Mouse (Mus musculus): ENCODE results near the gene Dvl2.
"Not testable (repeated sequence)": the region's sequence is repeated elsewhere in the genome, so short reads cannot be mapped to it uniquely, and the experiment has no call there.

Gene Dvl2

DNA sequence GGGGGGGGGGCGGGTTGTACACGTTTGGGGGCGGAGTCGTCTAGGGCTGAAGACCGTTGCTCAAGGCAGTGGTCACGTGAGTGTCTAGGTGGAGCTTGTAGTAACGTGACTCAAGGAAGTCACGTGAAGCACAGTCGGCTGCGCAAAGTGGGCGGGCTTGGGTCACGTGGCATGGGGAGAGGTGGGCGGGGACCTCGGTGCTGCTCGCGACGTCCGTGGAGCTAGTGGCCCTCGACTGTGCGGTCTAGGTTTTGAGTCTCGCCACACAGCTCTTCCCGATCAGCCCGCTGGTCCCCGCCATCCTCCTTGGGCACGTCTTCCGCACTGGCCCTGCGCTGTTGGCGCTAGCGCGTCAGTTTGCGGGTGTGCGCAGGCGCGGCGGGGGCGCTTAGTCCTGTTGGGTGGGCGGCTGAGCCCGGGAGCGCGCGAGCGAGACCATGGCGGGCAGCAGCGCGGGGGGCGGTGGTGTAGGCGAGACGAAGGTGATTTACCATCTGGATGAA lies at the start of gene Dvl2:
Gene Dvl2 (plus strand): TSS at position 200 of the 503 bp plus-strand sequence.
- DNase-seq (ENCODE audit: low spot score), result peak; percentile 88

DNA sequence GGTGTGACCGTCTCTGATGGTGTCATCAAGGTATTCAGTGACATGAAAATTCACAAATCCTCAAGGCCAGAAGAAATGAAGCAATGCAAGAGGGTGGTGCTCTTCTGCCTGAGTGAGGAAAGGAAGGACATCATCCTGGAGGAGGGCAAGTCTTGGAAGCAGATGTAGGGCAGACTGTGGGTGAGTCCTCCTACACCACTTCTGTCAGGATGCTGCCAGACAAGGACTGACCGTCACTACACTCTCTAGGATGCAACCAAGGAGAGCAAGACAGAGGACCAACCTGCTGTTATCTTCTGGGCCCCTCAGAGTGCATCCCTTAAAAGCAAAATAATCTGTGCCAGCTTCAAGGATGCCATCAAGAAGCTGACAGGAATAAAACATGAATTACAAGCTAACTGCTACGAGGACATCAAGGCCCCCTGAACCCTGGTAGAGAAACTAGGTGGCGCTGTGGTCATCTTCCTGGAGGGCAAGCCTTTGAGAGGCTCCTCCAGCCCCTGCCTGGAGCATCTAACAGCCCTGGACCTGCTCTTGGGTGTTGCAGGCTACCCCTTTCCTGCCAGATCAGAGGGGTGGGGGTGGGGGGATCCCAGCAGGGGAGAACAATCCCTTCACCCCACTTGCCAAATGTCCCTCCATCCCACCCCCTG lies 49.5 kb upstream of the Dvl2 start:
- no peak for DNase-seq (ENCODE audit: low spot score)

DNA sequence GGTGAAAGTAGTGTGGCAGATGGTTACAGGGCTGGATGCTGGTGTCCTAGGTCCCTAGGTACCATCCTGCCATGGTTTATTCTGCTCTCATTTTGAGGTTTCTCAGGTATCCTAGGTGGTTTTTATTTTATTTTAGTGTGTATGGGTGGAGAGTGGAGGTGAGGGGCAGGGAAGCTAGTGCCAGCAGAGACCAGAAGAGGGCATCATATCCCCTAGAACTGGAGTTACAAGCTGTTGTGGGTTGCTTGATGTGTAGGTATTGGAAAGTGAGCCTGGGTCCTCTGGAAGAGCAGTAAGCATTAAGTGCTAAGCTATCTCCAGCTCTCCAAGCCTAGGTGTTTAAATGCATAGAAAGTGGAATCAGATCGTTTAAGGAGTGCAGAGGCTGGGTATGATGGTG lies 48.1 kb upstream of the Dvl2 start:
- no peak for DNase-seq (ENCODE audit: low spot score)

DNA sequence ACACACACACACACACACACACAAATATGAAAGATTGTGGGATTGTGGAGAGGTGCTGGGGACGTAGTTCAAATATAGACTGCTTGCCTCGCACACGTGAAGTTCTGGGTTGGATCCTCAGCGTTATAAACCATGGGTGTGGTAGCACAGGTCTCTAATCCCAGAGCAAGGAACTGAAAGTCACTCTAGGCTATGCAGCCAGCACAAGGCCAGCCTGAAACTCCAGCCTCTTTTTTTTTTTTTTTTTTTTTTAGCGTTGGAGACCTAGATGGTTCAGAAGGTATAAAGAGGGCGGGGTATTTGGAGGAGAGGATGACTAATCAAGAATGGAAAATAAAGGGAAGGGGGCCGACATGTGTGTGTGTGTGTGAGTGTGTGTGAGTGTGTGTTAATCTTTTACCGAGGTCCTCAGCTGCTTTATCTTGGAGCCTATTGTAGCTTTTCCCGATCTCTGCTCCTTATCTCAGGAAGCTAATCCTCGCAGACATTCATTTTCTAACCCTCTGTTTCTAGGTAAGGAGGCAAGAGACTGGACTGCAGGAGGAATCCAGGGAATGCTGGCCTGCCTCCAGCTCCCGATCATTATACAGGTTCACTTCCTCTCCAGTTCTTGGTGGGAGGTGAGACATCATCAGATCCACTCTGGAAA lies 47.0 kb upstream of the Dvl2 start:
- DNase-seq (ENCODE audit: low spot score), result no peak

DNA sequence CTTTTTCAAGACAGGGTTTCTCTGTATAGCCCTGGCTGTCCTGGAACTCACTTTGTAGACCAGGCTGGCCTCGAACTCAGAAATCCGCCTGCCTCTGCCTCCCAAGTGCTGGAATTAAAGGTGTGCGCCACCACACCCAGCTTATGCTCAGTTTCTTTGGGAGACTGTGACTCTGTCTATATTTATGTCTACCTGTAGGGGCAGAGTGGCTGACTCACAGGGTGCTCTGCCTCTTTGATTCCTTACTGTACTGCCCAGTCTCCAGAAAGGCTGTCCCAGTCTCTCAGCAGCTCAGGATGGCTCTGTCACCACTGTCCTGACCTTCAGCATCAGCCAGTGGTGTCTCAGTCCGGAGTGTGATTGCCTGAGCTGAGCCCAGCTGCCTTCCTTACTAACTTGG lies 44.8 kb upstream of the Dvl2 start:
- DNase-seq (ENCODE audit: low spot score), result not testable (repeated sequence)

DNA sequence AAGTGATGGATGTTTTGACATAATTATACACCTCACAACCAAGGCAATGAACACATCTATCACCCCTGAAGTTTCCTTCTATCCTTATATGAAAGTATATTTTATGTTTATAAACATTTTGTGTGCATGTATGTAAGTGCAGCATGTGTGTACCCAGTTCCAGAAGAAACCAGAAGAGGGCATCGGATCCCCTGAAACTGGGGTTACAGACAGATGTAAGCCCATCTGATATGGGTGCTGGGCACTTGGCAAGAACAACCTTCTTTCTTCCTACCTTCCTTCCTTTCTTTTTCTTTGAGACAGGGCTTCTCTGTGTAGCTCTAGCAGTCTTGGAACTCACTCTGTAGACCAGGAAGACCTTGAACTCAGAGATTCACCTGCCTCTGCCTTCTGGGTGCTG lies 44.2 kb upstream of the Dvl2 start:
- DNase-seq (ENCODE audit: low spot score), result no peak

DNA sequence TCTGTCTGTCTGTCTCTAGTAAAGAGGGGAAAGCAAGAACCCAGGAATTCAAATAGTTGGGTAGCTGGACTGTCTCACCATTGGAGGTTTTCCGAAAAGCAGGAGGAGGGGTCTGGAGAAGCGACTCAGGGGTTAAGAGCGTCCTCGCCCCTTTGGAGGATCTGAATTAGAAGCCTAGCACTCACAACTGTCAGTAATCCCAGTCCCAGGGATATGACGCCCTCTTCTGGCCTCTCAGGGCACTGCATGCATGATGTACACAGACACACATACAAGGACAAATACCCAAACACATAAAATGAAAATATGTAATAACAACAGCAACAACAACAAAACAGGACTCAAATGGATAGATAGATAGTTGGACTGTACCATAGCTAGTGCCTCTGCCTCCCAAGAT lies 39.8 kb upstream of the Dvl2 start:
- no peak for DNase-seq (ENCODE audit: low spot score)

DNA sequence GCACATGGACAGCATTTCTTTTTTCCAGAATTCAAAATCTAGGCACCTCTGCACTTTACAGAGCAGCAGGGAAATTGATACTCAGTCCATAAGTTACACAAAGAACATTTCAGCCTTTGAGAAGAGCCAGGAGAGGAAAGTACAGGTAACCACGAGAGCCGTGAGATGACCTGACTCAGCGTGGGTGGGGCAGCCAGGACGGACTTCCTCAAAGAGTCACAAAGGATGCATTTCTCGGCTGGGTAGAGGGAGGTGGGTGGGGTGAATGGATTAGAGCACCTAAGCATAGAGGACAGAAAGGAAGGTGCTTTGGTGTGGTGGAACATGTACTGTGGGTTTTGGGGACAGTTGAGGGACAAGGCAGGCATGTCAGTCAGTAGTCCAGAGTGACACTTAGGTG lies 38.6 kb upstream of the Dvl2 start:
- DNase-seq (ENCODE audit: low spot score), result no peak

DNA sequence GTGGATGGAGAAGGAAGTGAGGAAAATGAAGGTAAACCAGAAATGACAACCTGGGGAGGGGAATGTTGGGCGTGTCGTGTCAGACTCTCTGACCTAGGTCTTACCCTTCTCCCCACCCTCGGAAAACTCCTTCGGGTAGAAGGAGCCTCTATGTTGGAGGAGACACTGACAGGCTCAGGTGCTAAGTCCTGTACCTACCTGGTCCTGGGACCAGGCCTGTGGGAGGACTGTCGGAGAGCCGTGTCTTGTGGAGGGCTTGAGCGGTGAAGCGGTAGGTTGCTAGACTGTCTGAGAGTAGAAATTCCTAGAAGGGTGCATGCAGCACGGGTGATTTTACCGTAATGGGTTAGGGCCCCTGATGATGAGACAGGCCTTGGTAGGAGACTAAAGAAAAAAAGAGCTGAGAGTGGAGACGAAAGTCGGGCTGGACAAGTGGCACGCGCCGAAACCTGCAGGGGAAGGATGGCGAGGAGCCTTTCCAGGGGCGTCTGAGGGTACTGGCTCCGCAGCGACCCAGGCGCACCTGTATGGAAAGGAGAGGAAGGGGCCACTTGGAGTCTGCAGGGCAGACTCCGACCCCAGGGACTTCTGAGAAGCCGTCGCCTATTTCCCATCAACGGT lies 35.6 kb upstream of the Dvl2 start, which contains the start of gene Cldn7:
Gene Cldn7 (plus strand): TSS at position 130 of the 621 bp plus-strand sequence.
- no peak for DNase-seq (ENCODE audit: low spot score)

DNA sequence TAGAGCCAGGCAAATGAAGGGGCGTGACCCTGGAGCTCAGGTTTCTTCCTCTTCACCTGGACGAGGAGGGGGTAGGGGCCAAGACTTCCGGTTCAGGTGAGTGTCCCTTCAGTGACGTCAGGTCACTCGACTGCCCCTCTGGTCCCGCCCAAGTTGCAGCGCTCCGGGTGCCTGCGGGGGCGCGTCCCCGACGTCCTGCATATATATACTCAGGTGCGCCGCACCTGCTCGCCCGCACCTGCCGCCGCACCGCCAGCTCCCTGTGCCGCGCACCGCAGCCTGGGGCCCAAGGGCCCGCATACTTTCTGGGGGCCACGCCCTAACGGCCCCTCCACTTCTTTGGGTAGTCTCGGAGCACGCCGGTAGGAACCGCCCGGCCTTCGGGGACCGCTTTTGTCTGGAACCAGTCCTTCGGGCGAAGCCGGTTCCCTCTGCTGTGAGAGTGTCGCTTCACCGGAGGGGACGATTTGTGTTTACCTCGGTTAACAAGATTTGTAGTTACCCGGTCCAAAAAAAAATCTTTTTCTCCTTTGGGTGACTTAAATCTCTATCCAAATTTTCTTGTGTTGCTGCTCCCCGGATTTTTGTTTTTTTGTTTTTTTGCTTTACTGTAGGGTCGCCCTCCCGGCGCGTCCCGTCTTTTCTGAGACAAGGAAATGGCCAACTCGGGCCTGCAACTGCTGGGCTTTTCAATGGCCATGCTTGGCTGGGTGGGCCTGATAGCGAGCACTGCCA lies 35.0 kb upstream of the Dvl2 start:
- DNase-seq (ENCODE audit: low spot score), result no peak

DNA sequence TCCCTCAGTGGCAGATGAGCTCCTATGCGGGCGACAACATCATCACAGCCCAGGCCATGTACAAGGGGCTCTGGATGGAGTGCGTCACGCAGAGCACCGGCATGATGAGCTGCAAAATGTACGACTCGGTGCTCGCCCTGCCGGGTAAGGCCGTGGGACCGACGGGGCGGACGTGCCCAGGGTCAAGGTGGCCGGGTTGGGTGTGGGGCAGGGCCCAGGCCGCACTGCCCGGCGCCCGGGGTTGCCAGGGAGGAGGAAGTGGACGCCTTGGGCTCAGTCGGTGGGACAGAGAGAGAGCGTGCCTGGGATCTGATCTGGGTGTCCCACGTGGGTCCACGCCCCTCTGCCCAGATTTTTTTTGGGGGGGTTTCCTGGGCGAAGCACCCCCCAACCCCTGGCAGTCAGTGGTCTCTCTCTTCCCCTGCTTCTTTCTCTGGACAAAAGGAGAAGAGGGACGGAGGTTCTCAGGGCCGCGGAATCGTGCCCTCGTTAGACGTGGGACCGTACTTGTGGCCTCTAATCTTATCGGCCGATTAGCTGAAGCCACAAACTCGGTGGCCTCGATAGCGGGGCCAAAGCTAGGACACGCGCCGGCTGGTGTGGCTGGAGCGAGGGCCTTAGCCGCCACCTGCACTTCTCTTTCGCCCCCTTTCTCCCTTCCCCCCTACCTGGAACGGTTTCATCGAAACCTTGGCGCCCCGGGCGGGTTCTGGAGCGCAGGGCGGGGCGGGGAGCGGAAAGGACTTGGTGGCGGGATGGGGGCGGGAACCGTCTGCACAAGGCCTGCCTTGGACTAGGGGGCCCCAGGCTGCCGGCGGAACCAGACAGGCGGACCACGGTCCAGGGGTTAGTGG lies 34.2 kb upstream of the Dvl2 start:
- DNase-seq (ENCODE audit: low spot score), result no peak

DNA sequence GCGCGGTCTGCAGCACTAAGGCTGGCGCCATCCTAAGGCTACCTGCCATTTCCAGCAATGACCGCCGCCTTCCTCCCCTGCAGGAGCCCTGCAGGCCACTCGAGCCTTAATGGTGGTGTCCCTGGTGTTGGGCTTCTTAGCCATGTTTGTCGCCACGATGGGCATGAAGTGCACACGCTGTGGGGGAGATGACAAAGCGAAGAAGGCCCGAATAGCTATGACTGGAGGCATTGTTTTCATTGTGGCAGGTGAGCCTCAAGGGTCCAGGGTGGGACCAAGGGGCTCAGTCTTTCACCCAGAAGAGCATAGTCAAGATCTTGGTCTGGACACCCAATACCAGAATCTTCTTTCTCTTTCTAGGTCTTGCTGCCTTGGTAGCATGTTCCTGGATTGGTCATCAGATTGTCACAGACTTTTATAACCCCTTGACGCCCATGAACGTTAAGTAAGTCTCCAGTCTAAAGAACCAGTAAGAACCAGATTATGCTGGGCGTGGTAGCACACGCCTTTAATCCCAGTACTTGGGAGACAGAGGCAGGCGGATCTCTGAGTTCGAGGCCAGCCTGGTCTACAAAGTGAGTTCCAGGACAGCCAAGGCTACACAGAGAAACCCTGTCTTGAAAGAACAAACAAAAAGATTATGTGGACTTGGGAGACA lies 33.4 kb upstream of the Dvl2 start:
- no peak for DNase-seq (ENCODE audit: low spot score)

DNA sequence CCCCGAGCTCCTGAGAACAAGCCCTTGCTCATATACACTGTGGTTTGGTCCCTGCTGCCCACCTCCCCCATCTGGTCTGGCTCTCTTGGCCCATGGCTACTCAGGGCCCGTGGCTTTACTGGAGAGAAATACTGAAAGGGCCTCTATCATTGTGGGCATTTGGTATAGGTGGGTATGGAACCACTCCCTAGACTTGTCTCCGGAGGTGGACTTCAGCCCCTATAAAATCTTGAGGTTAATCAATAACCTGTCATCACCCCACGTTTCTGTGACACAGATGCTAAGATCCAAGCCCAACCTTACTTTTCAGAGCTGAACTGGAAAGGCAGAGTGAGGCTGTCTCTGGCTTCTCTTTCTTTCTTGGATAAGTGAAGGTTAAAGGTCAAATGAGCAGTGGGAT lies 31.6 kb upstream of the Dvl2 start:
- DNase-seq (ENCODE audit: low spot score), result no peak

DNA sequence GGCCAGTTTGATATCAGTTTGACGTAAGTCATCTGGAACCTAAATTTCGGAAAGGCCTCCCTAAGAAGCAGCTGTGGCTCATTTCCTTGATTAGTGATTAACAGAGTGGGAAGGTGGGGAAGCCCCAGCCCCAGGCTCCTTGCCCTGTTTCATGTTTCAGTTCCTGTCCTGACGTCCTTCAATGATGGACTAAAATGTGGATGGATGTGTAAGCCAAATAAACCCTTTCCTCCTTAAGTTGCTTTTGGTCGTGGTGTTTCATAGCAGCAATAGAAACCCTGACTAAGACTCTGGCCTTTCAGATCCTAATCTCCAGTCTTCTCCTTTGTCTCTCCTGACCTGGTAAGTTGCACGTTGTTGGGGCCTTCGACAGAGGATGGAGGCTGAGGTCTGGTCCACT lies 30.2 kb upstream of the Dvl2 start:
- DNase-seq (ENCODE audit: low spot score), result no peak

DNA sequence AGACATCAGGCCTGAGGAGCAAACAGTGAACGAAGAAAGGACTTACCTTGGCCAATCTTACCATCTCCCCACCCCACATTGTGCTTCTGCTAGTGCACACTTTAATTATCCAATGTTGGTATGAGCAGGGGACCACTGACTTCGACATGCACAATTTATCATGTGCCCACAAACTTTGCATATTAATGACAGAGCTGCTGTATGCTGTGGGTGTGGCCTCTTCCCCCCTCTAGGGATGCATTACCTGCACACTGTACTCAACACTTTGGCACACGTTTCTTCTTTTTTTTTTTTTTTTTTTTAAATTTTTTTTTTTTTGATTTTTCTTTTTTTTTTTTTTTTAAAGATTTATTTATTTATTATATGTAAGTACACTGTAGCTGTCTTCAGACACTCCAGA lies 29.6 kb upstream of the Dvl2 start:
- DNase-seq (ENCODE audit: low spot score), result no peak

DNA sequence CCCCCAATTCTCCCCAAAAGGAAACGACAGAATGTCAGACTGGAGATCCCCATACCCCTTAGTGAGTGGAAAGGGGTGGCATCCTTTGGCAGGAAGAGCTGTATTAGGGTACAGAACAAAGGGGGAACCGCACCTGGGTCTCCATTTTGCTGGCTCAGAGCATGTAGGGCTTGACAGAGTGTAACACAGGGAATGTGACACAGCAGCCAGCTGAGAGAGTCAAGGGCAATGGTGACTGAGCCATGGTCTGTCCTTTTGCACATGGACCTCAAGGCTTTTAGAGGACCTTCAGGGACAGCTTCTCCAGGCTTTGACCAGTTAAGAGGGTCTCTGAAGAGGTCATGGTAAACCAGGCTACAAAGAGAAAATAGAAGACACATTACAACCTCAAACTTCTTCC lies 25.5 kb upstream of the Dvl2 start:
- DNase-seq (ENCODE audit: low spot score), result no peak

DNA sequence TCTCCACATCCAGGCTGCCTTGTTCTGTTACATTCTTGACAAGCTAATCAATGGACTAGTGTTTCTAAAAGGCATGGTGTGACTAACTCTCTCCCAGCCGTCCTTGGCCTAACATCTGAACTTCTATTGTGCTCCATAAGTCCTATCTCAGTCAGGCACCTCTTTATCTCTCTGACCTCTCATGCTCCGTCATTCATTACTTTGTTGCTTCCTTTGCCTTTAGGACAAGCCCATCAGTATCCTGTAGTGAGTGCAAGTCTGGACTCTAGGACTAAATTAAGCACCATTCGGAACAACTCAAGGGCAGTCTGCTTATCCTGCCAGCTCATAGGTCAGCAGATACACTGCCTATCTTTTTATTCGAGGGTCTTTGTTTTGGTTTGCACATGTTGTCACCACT lies 24.1 kb upstream of the Dvl2 start:
- no peak for DNase-seq (ENCODE audit: low spot score)

DNA sequence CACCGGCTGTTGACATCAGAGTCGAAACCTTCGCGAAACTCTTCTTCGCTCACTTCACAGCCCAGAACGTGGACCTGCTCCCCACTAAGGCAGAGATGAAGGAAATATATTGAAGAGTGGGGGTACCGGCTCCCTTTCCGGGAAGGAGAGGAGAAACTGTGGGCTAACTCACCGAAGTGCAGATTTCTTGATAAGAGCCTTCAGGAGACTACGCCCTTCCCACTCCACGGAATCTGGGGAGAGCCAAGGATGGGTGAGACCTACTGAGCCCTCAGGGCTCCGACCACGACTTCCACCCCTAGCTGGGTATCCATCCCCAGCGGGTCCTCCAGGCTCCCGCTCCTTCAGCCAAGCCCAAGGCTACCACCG lies 20.6 kb upstream of the Dvl2 start:
- no peak for DNase-seq (ENCODE audit: low spot score)

DNA sequence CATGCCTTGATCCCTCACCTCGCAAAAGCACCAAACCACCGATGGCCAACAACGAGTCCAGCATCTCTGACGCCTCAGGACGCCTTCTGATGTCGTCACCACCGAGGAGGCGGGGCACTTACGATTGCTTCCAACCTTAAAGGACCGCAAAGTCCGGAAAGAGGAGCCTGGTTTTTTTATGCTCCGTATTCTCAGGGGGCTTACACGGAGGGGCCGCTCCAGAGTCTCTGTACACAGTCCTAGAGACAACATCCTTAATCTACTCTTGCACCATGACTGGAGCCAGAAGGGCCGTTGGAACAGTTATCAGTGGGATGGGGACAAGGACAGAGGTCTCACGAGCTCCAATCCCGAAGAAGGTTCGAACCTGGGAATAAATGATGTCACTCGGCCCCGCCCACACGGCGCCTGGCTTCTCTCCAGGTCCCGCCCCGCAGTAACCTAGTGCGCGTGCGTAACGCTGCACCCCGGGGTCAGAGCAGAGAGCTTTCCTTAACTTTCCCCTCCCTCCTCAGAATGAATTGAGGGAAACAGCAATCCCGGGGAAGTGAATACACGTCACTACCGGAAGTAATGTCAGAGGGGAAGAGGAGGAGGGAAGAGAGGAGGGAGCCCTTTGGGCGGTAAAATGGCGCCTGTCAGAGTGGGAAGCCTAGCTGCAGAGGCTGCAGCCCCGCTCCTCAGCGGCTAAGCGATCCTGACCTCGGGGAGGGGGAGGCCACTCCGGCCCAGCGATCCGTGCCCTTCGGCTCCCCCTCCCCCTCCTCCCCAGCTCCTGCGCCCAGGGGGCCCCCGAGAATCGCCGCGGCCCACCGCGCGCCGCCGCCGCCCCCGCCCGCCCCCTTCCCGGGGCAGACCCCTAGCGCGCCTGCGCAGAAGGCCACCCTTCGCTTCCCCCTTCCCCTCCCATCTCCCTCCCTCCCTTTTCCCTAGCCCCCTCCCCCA lies 19.9 kb upstream of the Dvl2 start:
- DNase-seq (ENCODE audit: low spot score), result peak; percentile 90

DNA sequence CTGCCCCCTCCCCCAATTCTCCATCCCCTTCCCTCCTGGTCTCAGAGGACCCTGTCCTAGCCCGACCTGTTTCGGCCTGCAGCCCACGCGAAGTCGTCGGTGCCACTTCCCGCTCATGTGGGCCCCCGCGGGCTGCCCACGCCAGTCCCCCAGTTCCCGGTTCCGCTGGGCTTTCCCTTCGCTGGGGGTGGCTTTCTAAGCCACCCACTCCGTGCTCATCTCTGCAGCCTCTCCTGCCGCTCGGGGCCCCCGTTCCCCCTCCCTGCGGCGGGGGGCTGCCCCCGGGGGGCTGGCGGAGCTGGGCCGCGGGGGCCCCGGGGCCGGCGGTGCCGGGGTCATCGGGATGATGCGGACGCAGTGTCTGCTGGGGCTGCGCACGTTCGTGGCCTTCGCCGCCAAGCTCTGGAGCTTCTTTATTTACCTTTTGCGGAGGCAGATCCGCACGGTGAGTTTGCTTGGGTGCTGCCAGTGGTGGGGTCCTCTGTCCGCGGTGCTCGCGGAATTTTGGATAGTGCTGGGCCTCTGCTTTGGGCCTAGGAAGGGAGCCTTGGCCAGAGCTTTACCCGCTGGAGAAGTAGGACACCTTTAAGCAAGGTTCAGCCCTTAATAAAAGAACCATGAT lies 19.1 kb upstream of the Dvl2 start, which contains the start of gene Ctdnep1:
Gene Ctdnep1 (plus strand): TSS at position 16 of the 622 bp plus-strand sequence.
- peak; percentile 56 for DNase-seq (ENCODE audit: low spot score)
